Mouse (Mus musculus): ENCODE measurements around the gene Slc16a12. TPM values are rescaled to one million over a fixed set of nuclear protein-coding genes. Genes with fewer than 3 reads are reported as not detected.
A peak's percentile ranks its signal among the peaks of the same experiment; 100 is the strongest.
"Not testable (repeated sequence)": the region's sequence is repeated elsewhere in the genome, so short reads cannot be mapped to it uniquely, and the experiment has no call there.

Gene Slc16a12
- polyA plus RNA-seq, 1 experiment from 2014 or later = 2.2 TPM

GRCm38 (mm10) chr19:34647630-34648029 is 99.5 kb downstream of the Slc16a12 start:
- not testable (repeated sequence) for H3K9ac ChIP-seq (ENCODE audit: low read depth, low read length); H3K27ac ChIP-seq (ENCODE audit: low read depth, low read length); H3K27me3 ChIP-seq (ENCODE audit: control insufficient read depth, insufficient read depth, low read length); H3K4me3 ChIP-seq (ENCODE audit: low read depth, low read length); H3K4me2 ChIP-seq (replicated peaks; ENCODE audit: low read depth, low read length); H3K9me3 ChIP-seq (ENCODE audit: control insufficient read depth, low read length); DNase-seq (ENCODE audit: low spot score); H3K36me3 ChIP-seq (ENCODE audit: control insufficient read depth, insufficient read depth, low read length); H3K4me1 ChIP-seq (replicated peaks; ENCODE audit: control insufficient read depth, insufficient read depth, low read length); ATAC-seq (ENCODE audit: low FRiP score)
- 92% methylated on average over 7 of the region's 8 CpGs for WGBS

GRCm38 (mm10) chr19:34642616-34643015 is 104.5 kb downstream of the Slc16a12 start:
- Histone ChIP-seq H3K27me3 (ENCODE audit: control insufficient read depth, insufficient read depth, low read length) (no peaks in the 10 kb centered on the region), H3K4me2 (replicated peaks; ENCODE audit: low read depth, low read length) (no peak overlapping the region), H3K27ac (ENCODE audit: low read depth, low read length) (no peak overlapping the region), H3K4me3 (ENCODE audit: low read depth, low read length) (no peak overlapping the region), H3K4me1 (replicated peaks; ENCODE audit: control insufficient read depth, insufficient read depth, low read length) (no peaks in the 10 kb centered on the region), H3K36me3 (ENCODE audit: control insufficient read depth, insufficient read depth, low read length) (no peaks in the 10 kb centered on the region), H3K9ac (ENCODE audit: low read depth, low read length) (no peak overlapping the region), H3K9me3 (ENCODE audit: control insufficient read depth, low read length) (no peaks in the 10 kb centered on the region)
- ATAC-seq (ENCODE audit: low FRiP score) (no peak), DNase-seq (ENCODE audit: low spot score) (no peak)
- 89% methylated on average over 5 of the region's 5 CpGs for WGBS

- H3K27me3 ChIP-seq (ENCODE audit: control insufficient read depth, insufficient read depth, low read length) = no peaks in the 10 kb centered on the region
- H3K36me3 ChIP-seq (ENCODE audit: control insufficient read depth, insufficient read depth, low read length) = no peaks in the 10 kb centered on the region
- H3K9me3 ChIP-seq (ENCODE audit: control insufficient read depth, low read length) = no peaks in the 10 kb centered on the region
- H3K9ac ChIP-seq (ENCODE audit: low read depth, low read length) = no peak within 1 kb of the TSS
- no peak within 1 kb of the TSS for H3K4me3 ChIP-seq (ENCODE audit: low read depth, low read length)
- H3K4me2 ChIP-seq (replicated peaks; ENCODE audit: low read depth, low read length) = no peak within 1 kb of the TSS
- DNase-seq (ENCODE audit: low spot score) (no peak), ATAC-seq (ENCODE audit: low FRiP score) (no peak)
- H3K4me1 ChIP-seq (replicated peaks; ENCODE audit: control insufficient read depth, insufficient read depth, low read length) = no peaks in the 10 kb centered on the region
- H3K27ac ChIP-seq (ENCODE audit: low read depth, low read length) = no peak within 1 kb of the TSS
- WGBS = 51% methylated on average over 4 of the region's 4 CpGs
Measured at GRCm38 (mm10) chr19:34640623-34641022, 106.5 kb downstream of the Slc16a12 start, which contains the start of the genes Ifit1bl2 and Ifit1. Gene Ifit1bl2, minus strand, starts transcription at chr19:34640743. Gene Ifit1, plus strand, starts transcription at chr19:34640871.

- WGBS = 14% methylated on average over 3 of the region's 3 CpGs
Measured at GRCm38 (mm10) chr19:34636933-34637557, 110.0 kb downstream of the Slc16a12 start.

GRCm38 (mm10) chr19:34633484-34633883 is 113.6 kb downstream of the Slc16a12 start:
- Histone ChIP-seq H3K4me3 (ENCODE audit: low read depth, low read length) (no peak overlapping the region), H3K9me3 (ENCODE audit: control insufficient read depth, low read length) (no peaks in the 10 kb centered on the region)
- no peak for ATAC-seq (ENCODE audit: low FRiP score)

More at GRCm38 (mm10) chr19:34636933-34637557, 110.0 kb downstream of the Slc16a12 start:
- Histone ChIP-seq H3K27ac (ENCODE audit: low read depth, low read length) (no peak overlapping the region), H3K4me2 (replicated peaks; ENCODE audit: low read depth, low read length) (no peak overlapping the region), H3K4me1 (replicated peaks; ENCODE audit: control insufficient read depth, insufficient read depth, low read length) (no peaks in the 10 kb centered on the region), H3K36me3 (ENCODE audit: control insufficient read depth, insufficient read depth, low read length) (no peaks in the 10 kb centered on the region), H3K9me3 (ENCODE audit: control insufficient read depth, low read length) (no peaks in the 10 kb centered on the region), H3K27me3 (ENCODE audit: control insufficient read depth, insufficient read depth, low read length) (no peaks in the 10 kb centered on the region), H3K9ac (ENCODE audit: low read depth, low read length) (no peak overlapping the region), H3K4me3 (ENCODE audit: low read depth, low read length) (no peak overlapping the region)
- ATAC-seq (ENCODE audit: low FRiP score) (peak; percentile 71), DNase-seq (ENCODE audit: low spot score) (peak; percentile 64)

GRCm38 (mm10) chr19:34631487-34631886 is 115.6 kb downstream of the Slc16a12 start:
- H3K4me1 ChIP-seq (replicated peaks; ENCODE audit: control insufficient read depth, insufficient read depth, low read length) = no peaks in the 10 kb centered on the region
- DNase-seq (ENCODE audit: low spot score) (no peak), ATAC-seq (ENCODE audit: low FRiP score) (no peak)
- H3K27me3 ChIP-seq (ENCODE audit: control insufficient read depth, insufficient read depth, low read length) = no peaks in the 10 kb centered on the region
- H3K4me2 ChIP-seq (replicated peaks; ENCODE audit: low read depth, low read length) = no peak overlapping the region
- no peak overlapping the region for H3K27ac ChIP-seq (ENCODE audit: low read depth, low read length)
- no peaks in the 10 kb centered on the region for H3K9me3 ChIP-seq (ENCODE audit: control insufficient read depth, low read length)
- no peak overlapping the region for H3K4me3 ChIP-seq (ENCODE audit: low read depth, low read length)
- H3K36me3 ChIP-seq (ENCODE audit: control insufficient read depth, insufficient read depth, low read length) = no peaks in the 10 kb centered on the region
- H3K9ac ChIP-seq (ENCODE audit: low read depth, low read length) = no peak overlapping the region

More at GRCm38 (mm10) chr19:34633484-34633883, 113.6 kb downstream of the Slc16a12 start:
- H3K4me1 ChIP-seq (replicated peaks; ENCODE audit: control insufficient read depth, insufficient read depth, low read length) = no peaks in the 10 kb centered on the region
- 84% methylated on average over 2 of the region's 2 CpGs for WGBS
- H3K9ac ChIP-seq (ENCODE audit: low read depth, low read length) = no peak overlapping the region
- H3K27me3 ChIP-seq (ENCODE audit: control insufficient read depth, insufficient read depth, low read length) = no peaks in the 10 kb centered on the region
- no peak overlapping the region for H3K27ac ChIP-seq (ENCODE audit: low read depth, low read length)
- DNase-seq (ENCODE audit: low spot score) = no peak
- no peaks in the 10 kb centered on the region for H3K36me3 ChIP-seq (ENCODE audit: control insufficient read depth, insufficient read depth, low read length)
- no peak overlapping the region for H3K4me2 ChIP-seq (replicated peaks; ENCODE audit: low read depth, low read length)

- WGBS = 85% methylated on average over 2 of the region's 2 CpGs
- H3K9ac ChIP-seq (ENCODE audit: low read depth, low read length) = no peak overlapping the region
- H3K36me3 ChIP-seq (ENCODE audit: control insufficient read depth, insufficient read depth, low read length) = no peaks in the 10 kb centered on the region
- H3K9me3 ChIP-seq (ENCODE audit: control insufficient read depth, low read length) = no peaks in the 10 kb centered on the region
- H3K27ac ChIP-seq (ENCODE audit: low read depth, low read length) = no peak overlapping the region
- H3K4me3 ChIP-seq (ENCODE audit: low read depth, low read length) = no peak overlapping the region
- H3K4me2 ChIP-seq (replicated peaks; ENCODE audit: low read depth, low read length) = no peak overlapping the region
- no peaks in the 10 kb centered on the region for H3K27me3 ChIP-seq (ENCODE audit: control insufficient read depth, insufficient read depth, low read length)
- ATAC-seq (ENCODE audit: low FRiP score) = no peak
- no peaks in the 10 kb centered on the region for H3K4me1 ChIP-seq (replicated peaks; ENCODE audit: control insufficient read depth, insufficient read depth, low read length)
- DNase-seq (ENCODE audit: low spot score) = no peak
Measured at GRCm38 (mm10) chr19:34627496-34627895, 119.6 kb downstream of the Slc16a12 start.

GRCm38 (mm10) chr19:34624663-34625062 is 122.4 kb downstream of the Slc16a12 start:
- H3K9me3 ChIP-seq (ENCODE audit: control insufficient read depth, low read length) = no peaks in the 10 kb centered on the region
- no peaks in the 10 kb centered on the region for H3K36me3 ChIP-seq (ENCODE audit: control insufficient read depth, insufficient read depth, low read length)
- H3K4me2 ChIP-seq (replicated peaks; ENCODE audit: low read depth, low read length) = no peak overlapping the region
- 78% methylated on average over 4 of the region's 4 CpGs for WGBS
- no peak for DNase-seq (ENCODE audit: low spot score)
- H3K27me3 ChIP-seq (ENCODE audit: control insufficient read depth, insufficient read depth, low read length) = no peaks in the 10 kb centered on the region
- no peaks in the 10 kb centered on the region for H3K4me1 ChIP-seq (replicated peaks; ENCODE audit: control insufficient read depth, insufficient read depth, low read length)
- H3K27ac ChIP-seq (ENCODE audit: low read depth, low read length) = no peak overlapping the region
- H3K9ac ChIP-seq (ENCODE audit: low read depth, low read length) = no peak overlapping the region
- H3K4me3 ChIP-seq (ENCODE audit: low read depth, low read length) = no peak overlapping the region
- no peak for ATAC-seq (ENCODE audit: low FRiP score)

GRCm38 (mm10) chr19:34623781-34624180 is 123.3 kb downstream of the Slc16a12 start:
- no peak overlapping the region for H3K4me2 ChIP-seq (replicated peaks; ENCODE audit: low read depth, low read length)
- H3K27me3 ChIP-seq (ENCODE audit: control insufficient read depth, insufficient read depth, low read length) = no peaks in the 10 kb centered on the region
- H3K9me3 ChIP-seq (ENCODE audit: control insufficient read depth, low read length) = no peaks in the 10 kb centered on the region
- no peak for ATAC-seq (ENCODE audit: low FRiP score)
- DNase-seq (ENCODE audit: low spot score) = no peak
- H3K27ac ChIP-seq (ENCODE audit: low read depth, low read length) = no peak overlapping the region
- no peaks in the 10 kb centered on the region for H3K4me1 ChIP-seq (replicated peaks; ENCODE audit: control insufficient read depth, insufficient read depth, low read length)
- 91% methylated on average over 6 of the region's 6 CpGs for WGBS
- H3K9ac ChIP-seq (ENCODE audit: low read depth, low read length) = no peak overlapping the region
- no peak overlapping the region for H3K4me3 ChIP-seq (ENCODE audit: low read depth, low read length)
- no peaks in the 10 kb centered on the region for H3K36me3 ChIP-seq (ENCODE audit: control insufficient read depth, insufficient read depth, low read length)

All from hindbrain, embryonic 11.5 days (tissue).